Mouse (Mus musculus) c-Kit-positive CD71-positive TER-119-positive erythroid progenitor cells, embryonic 14.5 days (primary cell): ENCODE data around the gene Gnat1.

ENCODE experiments used
- DNase-seq: peaks from one replicate; pipeline ENCODE4 v3.0.0-alpha.2; 2013; ENCODE audit warnings: low spot score

Gnat1 gene

DNA sequence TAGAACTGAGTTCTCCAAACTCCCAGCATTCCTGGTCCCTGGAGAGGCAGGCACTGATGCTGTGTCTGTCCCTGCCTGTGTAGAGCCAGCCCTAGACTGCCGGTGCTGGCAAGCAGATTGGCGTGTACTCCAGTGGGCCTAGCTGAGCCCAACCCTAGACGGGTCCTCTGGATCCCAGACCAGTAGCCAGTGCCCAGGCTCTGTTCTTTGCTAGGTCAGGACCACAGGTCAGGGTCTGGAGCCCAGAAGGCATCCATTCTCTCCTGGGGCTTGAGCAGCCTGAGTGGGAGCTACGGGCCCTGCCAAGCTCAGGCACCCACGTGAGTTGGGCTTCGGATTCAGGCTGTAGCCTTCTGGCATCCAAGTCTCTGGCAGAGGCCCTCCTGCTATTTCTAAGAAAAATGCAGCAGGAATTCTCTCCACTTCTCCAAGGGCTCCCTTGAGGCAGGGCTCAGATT is 20.6 kb upstream of the Gnat1 start:
- DNase-seq: no peak

DNA sequence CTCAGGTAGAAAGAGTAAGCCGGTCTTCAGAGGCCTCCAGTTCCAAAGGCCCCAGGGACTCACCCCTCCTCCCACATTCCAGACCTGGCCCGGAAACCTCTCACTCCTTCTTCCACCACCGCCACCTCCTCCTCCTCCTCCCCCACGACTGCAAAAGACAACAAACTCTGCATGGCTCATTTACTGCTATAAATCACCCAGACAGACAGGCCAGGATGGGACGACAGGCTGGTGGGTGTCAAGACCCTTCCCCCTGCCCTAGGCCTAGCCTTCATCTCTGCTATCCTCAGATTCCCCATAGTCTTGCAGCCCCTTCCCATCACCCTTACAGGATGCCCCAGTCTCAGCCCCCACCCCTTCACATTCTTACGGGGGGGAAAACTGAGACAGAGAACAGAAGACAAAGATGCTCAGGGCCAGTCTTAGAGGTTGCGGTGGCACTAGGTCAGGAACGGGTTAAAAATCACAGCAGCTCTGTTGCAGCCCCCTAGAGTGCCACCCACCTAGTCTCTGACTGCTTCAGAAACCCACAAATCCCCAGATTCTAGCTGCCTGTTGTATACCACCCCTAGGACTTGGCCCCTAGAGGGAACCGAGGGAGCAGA is 20.0 kb upstream of the Gnat1 start:
- no peak for DNase-seq

GRCm38 (mm10) chr9:107698611-107699190 is 19.2 kb upstream of the Gnat1 start:
- no peak for DNase-seq

DNA sequence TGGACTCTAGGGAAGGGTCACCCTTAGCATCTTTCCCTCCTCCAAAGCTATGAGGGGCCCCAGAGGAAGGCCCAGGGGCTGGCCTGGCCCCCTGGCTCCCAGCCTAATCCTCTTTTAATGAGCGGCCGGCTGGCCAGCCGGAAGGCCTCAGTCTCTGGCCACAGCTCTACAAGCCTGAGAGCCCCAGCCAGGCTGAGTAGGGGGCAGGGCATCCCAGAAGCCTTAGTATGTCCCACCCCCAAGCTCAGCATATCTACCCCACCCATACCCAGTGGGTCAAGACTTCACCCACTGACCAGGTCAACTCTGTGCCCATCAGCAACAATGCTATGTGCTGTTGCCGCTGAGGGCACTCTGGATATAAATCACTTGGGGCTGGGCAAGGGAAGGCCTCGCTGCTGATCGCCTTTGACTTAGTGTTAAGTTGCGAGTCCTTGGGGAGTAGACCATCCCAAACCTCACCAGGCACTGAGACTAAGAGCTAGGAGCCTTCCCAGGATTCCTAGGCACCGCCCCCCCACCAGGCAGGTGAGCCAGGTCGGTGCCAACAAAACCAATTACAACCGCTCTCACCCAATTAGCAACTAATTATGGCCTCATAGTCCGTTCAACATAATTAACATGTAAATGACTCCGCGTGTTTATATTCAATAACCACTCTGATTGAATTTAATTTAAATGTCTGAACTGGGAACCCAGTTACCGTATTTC is 18.5 kb upstream of the Gnat1 start:
- DNase-seq: no peak

DNA sequence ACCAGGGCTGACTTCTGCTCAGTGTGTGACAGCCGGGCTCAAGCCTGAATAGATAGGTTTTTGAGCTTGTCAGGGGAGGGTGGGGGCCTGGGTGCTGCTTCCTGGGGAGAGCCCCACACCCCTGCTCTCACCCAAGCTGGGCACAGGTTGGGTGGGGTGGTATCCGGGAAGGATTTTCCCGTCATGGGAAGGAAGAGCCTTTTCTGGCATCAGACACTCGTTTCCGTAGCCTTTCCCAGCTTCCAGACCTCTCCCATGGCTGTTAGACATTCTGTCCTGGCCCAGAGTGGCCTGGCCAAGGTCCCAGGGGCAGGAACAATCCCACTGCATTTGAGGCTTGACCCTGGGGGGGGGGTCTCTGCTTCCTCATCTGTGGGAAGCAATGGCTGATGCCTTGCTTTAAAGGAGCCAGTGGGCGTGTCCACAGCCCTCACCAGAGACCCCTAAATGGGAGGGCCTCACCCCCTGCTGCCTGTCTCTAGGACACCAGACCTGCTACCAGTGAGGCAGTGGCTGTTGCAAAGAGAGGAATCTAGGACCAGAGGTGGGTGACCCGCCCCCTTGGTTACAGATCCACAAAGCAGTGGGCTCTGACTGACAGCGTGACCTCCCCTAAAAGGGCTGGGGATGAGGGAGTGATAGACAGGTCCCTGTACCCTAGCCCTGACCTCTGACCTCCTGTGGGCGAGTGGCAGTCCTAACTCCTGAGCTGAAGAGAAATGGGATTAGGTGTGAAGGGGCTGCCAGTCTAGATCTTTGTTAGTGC is 17.5 kb upstream of the Gnat1 start:
- DNase-seq: no peak

DNA sequence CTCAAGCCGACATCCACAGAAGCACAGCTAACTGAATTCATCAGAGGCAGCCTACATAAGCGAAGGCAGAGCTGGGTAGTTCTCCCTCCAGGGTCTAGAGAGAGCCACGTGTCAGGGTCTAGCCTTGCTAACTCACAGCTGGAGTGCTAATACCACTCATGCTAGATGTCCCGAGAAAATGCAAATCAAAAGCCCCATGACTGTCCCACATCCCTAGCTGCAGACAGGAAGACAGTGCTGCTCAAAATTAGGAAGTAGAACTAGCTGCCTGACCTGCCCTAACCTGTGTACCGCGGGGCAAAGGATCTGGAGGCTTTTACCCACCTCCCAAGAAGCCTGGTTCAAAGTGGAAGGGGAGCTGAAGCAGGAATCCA is 16.6 kb upstream of the Gnat1 start:
- no peak for DNase-seq

- DNase-seq: no peak
Observed at GRCm38 (mm10) chr9:107695441-107696105, 16.1 kb upstream of the Gnat1 start.

GRCm38 (mm10) chr9:107694627-107695026 is 15.1 kb upstream of the Gnat1 start:
- no peak for DNase-seq

DNA sequence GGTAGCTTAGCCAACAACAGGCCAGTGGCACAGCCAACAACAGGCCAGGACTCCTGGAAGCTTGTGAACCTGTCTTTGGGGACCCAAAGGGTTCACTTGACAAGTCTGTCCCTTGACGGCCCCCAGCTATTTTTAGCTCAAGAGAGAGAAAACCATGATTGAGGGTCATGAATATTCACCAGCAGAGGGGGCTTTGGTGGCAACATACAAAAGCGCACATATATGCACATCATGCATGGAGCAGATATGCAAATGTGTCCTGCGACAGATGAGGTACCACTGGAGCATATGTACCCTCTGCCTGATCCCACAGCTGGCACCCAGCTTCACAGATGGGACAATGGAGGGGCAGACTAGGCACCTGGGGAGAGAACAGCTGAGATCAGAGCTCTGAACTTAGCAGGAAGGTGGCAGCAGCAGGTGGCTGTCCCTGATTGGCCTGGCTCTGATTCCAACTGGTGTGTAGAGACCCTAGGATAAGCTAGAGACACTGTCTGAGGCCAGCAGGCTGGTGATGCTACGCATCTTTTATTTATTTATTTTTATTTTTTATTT is 14.0 kb upstream of the Gnat1 start:
- no peak for DNase-seq

- DNase-seq: peak; percentile 25
Observed at GRCm38 (mm10) chr9:107692785-107693184, 13.3 kb upstream of the Gnat1 start.

DNA sequence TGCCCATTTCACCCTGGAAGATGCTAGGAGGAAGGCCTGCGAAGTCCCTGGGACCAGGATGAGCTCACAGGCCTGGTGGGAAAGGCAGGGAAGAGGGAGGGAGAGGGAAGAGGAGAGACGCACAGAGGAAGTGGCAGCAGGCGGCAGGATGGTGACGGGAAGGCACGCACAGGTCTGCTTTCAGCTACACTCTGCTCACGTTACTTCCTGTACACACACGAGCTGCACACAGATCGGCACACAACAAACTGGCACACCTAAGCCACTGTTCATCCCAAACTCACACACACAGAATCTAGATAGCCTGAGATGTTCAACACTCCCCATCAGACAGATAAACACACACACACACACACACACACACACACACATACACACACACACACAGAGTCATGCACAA is 10.9 kb upstream of the Gnat1 start:
- DNase-seq: no peak

DNA sequence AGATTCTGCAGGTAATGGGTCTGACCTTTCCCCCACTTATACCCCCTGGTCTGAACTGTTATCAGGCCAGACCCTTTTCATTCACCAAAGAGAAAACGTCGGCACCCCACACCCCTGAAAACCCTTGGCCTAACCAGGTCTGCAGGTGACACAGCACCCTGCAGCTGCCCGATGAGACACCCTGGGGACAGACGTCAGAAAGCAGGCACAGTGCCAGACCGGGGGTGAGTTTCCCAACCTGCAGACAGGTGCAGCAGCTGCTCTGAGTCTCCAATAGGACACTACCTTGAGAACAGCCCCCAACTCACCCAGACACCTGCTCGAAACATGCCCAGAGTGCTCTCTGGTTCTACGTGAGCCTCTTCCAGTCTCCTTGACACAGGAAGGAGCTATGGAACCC is 9.4 kb upstream of the Gnat1 start:
- no peak for DNase-seq

DNA sequence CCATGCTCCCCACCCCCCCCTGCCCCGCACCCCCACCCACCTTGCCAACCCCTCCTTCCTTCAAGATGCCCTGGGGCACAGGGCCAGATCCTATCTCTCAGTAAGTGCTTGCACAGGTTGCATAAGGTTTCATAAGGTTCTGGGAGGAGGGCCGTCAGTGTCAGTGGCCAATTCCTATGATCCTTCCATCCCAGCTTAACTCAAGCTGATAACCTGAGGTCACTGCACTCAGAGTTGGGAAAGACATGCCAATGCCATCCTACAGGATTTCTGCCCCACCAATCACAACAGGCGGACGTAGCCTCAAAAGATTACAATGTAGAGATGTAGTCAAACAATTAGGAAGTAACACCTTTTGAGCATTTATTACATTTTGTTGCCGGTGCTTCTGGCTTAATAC is 8.9 kb upstream of the Gnat1 start:
- DNase-seq: no peak

GRCm38 (mm10) chr9:107685231-107685981 is 5.9 kb upstream of the Gnat1 start:
- DNase-seq: no peak

DNA sequence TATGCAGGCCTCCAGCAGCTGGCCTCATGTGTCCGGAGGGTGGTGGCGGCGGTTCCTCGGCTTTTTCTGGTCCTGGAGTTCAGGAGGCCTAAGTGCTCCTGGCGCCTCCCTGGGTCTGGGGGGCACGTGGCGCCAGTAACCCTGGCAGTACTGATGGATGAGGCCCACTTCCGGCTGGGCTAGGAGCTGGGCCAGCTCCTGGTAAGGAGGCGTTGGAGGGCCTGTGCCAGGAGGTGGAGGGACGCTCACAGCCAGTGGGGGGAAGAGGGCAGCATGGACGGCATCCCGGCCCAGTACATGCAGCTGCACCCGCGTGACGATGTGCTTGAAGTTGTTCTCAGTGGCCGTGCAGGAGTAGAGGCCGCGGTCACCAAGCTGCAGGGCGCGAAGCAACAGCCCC is 2.9 kb upstream of the Gnat1 start:
- DNase-seq: no peak

DNA sequence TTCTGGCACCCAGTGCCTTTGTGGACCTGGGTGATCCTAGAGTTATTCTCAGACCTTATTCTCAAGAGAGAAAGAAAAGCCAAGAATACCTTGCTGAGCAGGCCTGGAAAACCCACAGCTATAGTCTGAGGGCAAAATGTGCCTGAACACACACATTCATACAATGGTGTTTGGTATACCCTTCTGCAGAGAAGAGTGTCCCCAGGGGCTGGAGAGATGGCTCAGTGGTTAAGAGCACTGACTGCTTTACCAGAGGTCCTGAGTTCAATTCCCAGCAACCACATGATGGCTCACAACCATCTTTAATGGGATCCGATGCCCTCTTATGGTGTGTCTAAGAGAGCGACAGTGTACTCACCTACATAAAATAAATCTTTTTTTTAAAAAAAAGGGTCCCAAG is 651 bp downstream of the Gnat1 start:
- DNase-seq: no peak

DNA sequence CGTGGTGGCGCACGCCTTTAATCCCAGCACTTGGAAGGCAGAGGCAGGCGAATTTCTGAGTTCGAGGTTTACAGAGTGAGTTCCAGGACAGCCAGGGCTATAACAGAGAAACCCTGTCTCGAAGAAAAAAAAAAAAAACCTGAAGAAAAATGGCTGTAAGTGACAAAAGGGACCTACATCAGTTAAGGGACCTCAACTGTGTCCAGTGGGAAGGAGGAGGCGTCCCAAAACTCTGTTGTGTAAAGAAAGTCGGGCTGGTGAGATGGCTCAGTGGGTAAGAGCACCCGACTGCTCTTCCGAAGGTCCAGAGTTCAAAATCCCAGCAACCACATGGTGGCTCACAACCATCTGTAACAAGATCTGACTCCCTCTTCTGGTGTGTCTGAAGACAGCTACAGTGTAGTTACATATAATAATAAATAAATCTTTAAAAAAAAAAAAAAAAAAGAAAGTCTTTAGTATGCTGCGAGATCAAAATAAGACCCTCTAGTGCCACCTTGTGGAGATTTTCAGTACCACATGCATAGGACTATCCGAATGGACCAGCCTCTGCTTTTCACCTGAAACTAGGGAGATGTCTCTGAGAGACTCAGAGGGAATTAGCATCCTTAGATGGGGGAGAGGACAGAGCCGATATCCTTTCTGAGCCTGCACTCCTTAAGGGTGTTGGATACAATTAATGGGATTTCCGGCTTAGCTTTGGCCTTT is 1.5 kb downstream of the Gnat1 start:
- DNase-seq: peak; percentile 75

DNA sequence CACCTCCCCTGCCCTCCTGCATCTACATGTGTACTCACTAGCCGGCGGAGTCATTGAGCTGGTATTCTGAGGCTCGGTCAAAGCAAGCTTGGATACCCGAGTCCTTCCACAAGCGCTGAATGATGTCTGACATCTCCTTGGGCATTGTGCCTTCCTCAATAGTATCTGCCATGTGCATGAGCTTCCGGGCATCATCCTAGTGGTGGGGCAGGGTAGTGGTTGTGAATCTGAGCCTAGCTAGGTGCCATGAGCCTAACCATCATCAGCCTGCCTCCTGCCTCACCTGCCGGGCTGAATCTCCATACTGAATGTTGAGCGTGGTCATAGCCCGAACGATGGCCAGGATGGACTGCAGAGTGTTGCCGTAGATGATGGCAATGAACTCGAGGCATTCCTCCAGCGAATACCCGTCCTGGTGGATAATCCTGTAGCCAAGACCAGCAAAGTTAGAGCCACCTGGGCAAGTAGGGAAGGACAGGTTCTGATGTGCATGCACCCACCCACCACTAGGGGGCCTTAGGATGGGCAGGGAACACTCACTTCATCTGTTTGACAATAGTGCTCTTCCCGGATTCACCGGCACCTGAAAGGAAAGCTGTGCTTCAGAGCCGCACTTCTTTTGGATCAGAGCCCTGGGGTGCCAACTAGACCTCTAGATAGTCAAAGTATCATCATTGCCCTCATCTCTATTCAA is 2.3 kb downstream of the Gnat1 start:
- peak; percentile 18 for DNase-seq

DNA sequence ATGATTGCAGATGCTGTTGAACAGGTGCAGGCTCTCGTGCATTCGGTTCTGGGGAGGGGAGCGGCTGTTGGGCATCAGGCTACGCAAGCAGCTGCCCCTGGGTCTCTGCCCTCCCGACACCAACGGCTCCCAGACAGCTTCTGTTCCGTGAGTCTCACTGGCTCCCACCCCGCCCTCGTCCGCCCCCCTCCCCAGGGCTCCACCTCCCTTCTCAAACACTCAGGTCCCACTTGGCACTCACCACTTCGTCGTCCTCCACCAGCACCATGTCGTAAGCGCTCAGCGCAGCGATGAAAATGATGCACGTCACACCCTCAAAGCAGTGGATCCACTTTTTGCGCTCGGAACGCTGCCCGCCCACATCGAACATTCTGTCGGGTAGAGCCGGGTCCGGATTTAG is 3.2 kb downstream of the Gnat1 start:
- DNase-seq: no peak

GRCm38 (mm10) chr9:107675671-107676301 is 3.7 kb downstream of the Gnat1 start:
- peak; percentile 30 for DNase-seq
